ENCODE assay signal across 7 mouse cellular contexts in the genomic region with DNA sequence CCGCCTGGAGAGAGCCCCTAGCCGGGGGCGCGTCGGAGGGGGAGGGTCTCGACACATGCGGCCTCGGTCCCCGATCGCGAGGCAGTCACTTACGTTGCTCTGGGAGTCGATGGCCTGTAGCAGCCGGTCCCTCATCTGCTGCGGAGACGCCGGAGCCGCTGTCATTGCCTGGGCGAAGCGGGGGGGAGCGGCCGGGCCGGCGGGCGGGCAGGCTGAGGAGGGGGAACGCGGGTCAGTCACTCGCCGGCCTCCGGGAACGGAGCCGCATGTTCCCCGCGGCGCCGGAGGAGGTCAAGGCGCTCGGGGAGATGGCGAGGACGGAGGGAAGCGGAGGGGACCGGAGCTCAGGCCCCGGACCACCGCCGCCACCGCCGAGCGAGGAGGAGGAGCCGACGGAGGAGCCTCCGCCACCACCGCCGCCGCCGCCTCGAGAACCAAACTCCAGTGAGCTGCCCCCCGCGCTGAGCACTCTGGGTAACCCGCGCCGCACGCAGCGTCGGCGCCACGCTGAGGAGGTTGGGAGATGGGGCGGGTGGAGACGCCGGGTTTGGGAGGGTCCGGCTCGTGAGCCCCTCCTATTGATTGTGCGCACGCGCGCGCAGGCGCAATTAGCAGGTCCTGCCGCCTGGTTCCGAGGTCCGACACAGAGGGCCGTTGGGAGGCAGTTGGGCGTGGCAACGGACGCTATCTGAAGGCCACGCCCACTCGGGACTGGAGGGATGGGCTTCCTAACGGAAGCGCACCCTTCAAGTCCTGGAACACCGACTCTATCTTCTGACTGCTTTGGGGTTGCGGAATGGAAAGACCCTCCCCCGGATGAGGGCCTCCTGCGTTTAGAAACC. TPM values are rescaled to one million over a fixed set of nuclear protein-coding genes. Genes with fewer than 3 reads are reported as not detected.
A peak's percentile ranks its signal among the peaks of the same experiment; 100 is the strongest.
DNase-seq lines count a peak whose midpoint lies in the region; ATAC-seq lines count a peak whose summit lies in the region.

TSS of gene Med26 (minus strand) at position 469 of the 842 bp plus-strand sequence.

- H3K4me3 ChIP-seq in embryonic facial prominence, embryonic 12.5 days, result peak within 1 kb of the TSS; percentile 96
- peak within 1 kb of the TSS; percentile 96 for H3K4me3 ChIP-seq in limb, embryonic 11.5 days (ENCODE audit: low read depth, low read length)
- H3K4me3 ChIP-seq in midbrain, embryonic 14.5 days (replicated peaks; ENCODE audit: low read depth, low read length), result peak within 1 kb of the TSS; percentile 96

- DNase-seq in adrenal gland, postnatal 25 days, result peak; percentile 97
- DNase-seq in heart, adult 11 months, result peak; percentile 100
- peak; percentile 96 for DNase-seq in kidney, adult 18-20 months
- DNase-seq in limb, embryonic 11.5 days (ENCODE audit: low spot score), result peak; percentile 97
- DNase-seq in midbrain, embryonic 14.5 days, result peak; percentile 99
- peak; percentile 93 to 97 for DNase-seq in spleen, adult 18-20 months

- H3K4me2 ChIP-seq in embryonic facial prominence, embryonic 12.5 days (replicated peaks), result peak within 1 kb of the TSS; percentile 72
- H3K4me2 ChIP-seq in limb, embryonic 11.5 days (ENCODE audit: low read depth, severe bottlenecking), result peak within 1 kb of the TSS; percentile 78
- H3K4me2 ChIP-seq in midbrain, embryonic 14.5 days (ENCODE audit: low read length), result peak within 1 kb of the TSS; percentile 98

- H3K27me3 ChIP-seq in embryonic facial prominence, embryonic 12.5 days, result no peaks in the 10 kb centered on the region
- H3K27me3 ChIP-seq in limb, embryonic 11.5 days (ENCODE audit: control insufficient read depth, insufficient read depth, low read length), result no peaks in the 10 kb centered on the region
- H3K27me3 ChIP-seq in midbrain, embryonic 14.5 days (ENCODE audit: control insufficient read depth, insufficient read depth, low read length), result no peaks in the 10 kb centered on the region

- 2% methylated on average over 75 of the region's 92 CpGs for WGBS in embryonic facial prominence, embryonic 12.5 days
- WGBS in limb, embryonic 11.5 days, result under 1% methylated on average over 80 of the region's 92 CpGs
- WGBS in midbrain, embryonic 14.5 days, result under 1% methylated on average over 90 of the region's 92 CpGs

- peak within 1 kb of the TSS; percentile 96 for H3K27ac ChIP-seq in embryonic facial prominence, embryonic 12.5 days
- peak within 1 kb of the TSS; percentile 84 for H3K27ac ChIP-seq in limb, embryonic 11.5 days (replicated peaks; ENCODE audit: low read depth, low read length)
- H3K27ac ChIP-seq in midbrain, embryonic 14.5 days (replicated peaks; ENCODE audit: low read depth, low read length), result peak within 1 kb of the TSS; percentile 89

- peak within 1 kb of the TSS; percentile 98 for H3K9ac ChIP-seq in embryonic facial prominence, embryonic 12.5 days
- peak within 1 kb of the TSS; percentile 92 for H3K9ac ChIP-seq in limb, embryonic 11.5 days (ENCODE audit: low read length)
- peak within 1 kb of the TSS; percentile 95 for H3K9ac ChIP-seq in midbrain, embryonic 14.5 days (replicated peaks; ENCODE audit: low read length)

- H3K36me3 ChIP-seq in embryonic facial prominence, embryonic 12.5 days, result peaks cover 3% of the 10 kb centered on the region; the same call in 1 of the 2 replicates
- H3K36me3 ChIP-seq in limb, embryonic 11.5 days (ENCODE audit: control insufficient read depth, insufficient read depth, low read length), result no peaks in the 10 kb centered on the region
- H3K36me3 ChIP-seq in midbrain, embryonic 14.5 days (ENCODE audit: control insufficient read depth, insufficient read depth, low read length), result peaks cover 13% of the 10 kb centered on the region

- H3K9me3 ChIP-seq in embryonic facial prominence, embryonic 12.5 days, result no peaks in the 10 kb centered on the region
- H3K9me3 ChIP-seq in limb, embryonic 11.5 days (ENCODE audit: control insufficient read depth, low read length), result no peaks in the 10 kb centered on the region
- no peaks in the 10 kb centered on the region for H3K9me3 ChIP-seq in midbrain, embryonic 14.5 days (ENCODE audit: control insufficient read depth, low read length)

- ATAC-seq in embryonic facial prominence, embryonic 12.5 days (ENCODE audit: insufficient number of reproducible peaks, insufficient read depth, low FRiP score, low TSS enrichment), result peak; percentile 94
- peak; percentile 93 for ATAC-seq in limb, embryonic 11.5 days (ENCODE audit: insufficient number of reproducible peaks, low FRiP score, low TSS enrichment, low read depth)
- peak; percentile 97 for ATAC-seq in midbrain, embryonic 14.5 days (ENCODE audit: low FRiP score, low TSS enrichment)

- H3K4me1 ChIP-seq in embryonic facial prominence, embryonic 12.5 days, result peaks cover 24% of the 10 kb centered on the region
- H3K4me1 ChIP-seq in limb, embryonic 11.5 days (ENCODE audit: control insufficient read depth, insufficient read depth, low read length), result peaks cover 16% of the 10 kb centered on the region
- H3K4me1 ChIP-seq in midbrain, embryonic 14.5 days (ENCODE audit: control insufficient read depth, insufficient read depth, low read length), result peaks cover 24% of the 10 kb centered on the region

RNA-seq across cellular contexts. Expression of gene Med26, which starts in this region (rescaled TPM):
- 9.2 and 10.0 TPM in 2 replicates for total RNA-seq in adrenal gland, postnatal 25 days (2021)
- polyA plus RNA-seq in embryonic facial prominence, embryonic 12.5 days (2016; fragmentation: Nextera tagmentation; extraction: Ambion mirVana), result 22.3 and 23.4 TPM in 2 replicates
- 14.8 and 16.3 TPM in 2 replicates for polyA plus RNA-seq in limb, embryonic 11.5 days (2014; fragmentation: Nextera tagmentation; extraction: Ambion mirVana)
- 14.3 and 16.4 TPM in 2 replicates for polyA plus RNA-seq in midbrain, embryonic 14.5 days (2014; fragmentation: Nextera tagmentation; extraction: Ambion mirVana)

Comparison
In these comparisons a context has a peak if more than half of its experiments do, and no peak if none do; other contexts are left out.
1. Peak in every context shown above with its lines: DNase-seq, ATAC-seq, H3K4me3 ChIP-seq and H3K27ac ChIP-seq.